23 mouse cellular contexts compared by ENCODE assay signal in genomic region chr19:4409062-4409461, GRCm38 (mm10). TPM values are rescaled to one million over a fixed set of nuclear protein-coding genes. Genes with fewer than 3 reads are reported as not detected.
A peak's percentile ranks its signal among the peaks of the same experiment; 100 is the strongest.
DNase-seq lines count a peak whose midpoint lies in the region; ATAC-seq and TF ChIP-seq lines count a peak whose summit lies in the region.
"Had no signal": no experiment of that assay in that cellular context is flagged by ENCODE, and none has a peak within 500 bp of the region (broad histone marks: within the 10 kb centered on the region; RNA-seq: fewer than 3 reads in every experiment).

No protein-coding gene starts in this region.

- peak; percentile 93 for ATAC-seq in megakaryocyte progenitor cell, adult 5-6 weeks (replicated peaks; ENCODE audit: poor library complexity)
- ATAC-seq: forebrain, embryonic 16.5 days; inflammation-experienced regulatory T-cells, adult 6 months; midbrain, embryonic 13.5 days had no signal

- peak overlapping the region; percentile 11; the same call in 1 of the 2 replicates for H3K4me3 ChIP-seq in testis, adult 2 months (ENCODE audit: control insufficient read depth, low read depth, low read length)
- H3K4me3 ChIP-seq: embryonic facial prominence, embryonic 12.5 days; heart, adult 2 months; hindbrain, embryonic 12.5 days; liver, embryonic 13.5 days; midbrain, embryonic 13.5 days; myocyte; neural tube, embryonic 15.5 days had no signal

- no peak for TF ChIP-seq POLR2A in testis, adult 2 months (IDR thresholded peaks at IDR 0.05; ENCODE audit: control insufficient read depth, low read depth, low read length)

- no peaks in the 10 kb centered on the region for H3K27me3 ChIP-seq in testis, adult 2 months (ENCODE audit: control insufficient read depth, insufficient read depth, low read length)
- H3K27me3 ChIP-seq: embryonic facial prominence, embryonic 12.5 days; hindbrain, embryonic 12.5 days; liver, embryonic 13.5 days; midbrain, embryonic 13.5 days; neural tube, embryonic 15.5 days had no signal

- H3K4me1 ChIP-seq in testis, adult 2 months (ENCODE audit: control insufficient read depth, insufficient read depth, low read length): no peaks in the 10 kb centered on the region
- H3K4me1 ChIP-seq: embryonic facial prominence, embryonic 12.5 days; hindbrain, embryonic 12.5 days; liver, embryonic 13.5 days; midbrain, embryonic 13.5 days; neural tube, embryonic 15.5 days had no signal

- no peak for TF ChIP-seq CTCF in testis, adult 2 months (IDR thresholded peaks at IDR 0.05; ENCODE audit: control insufficient read depth, insufficient read depth, insufficient replicate concordance, low read depth, low read length)

- H3K36me3 ChIP-seq in testis, adult 2 months (ENCODE audit: control insufficient read depth, insufficient read depth, low read length): no peaks in the 10 kb centered on the region
- H3K36me3 ChIP-seq: embryonic facial prominence, embryonic 12.5 days; hindbrain, embryonic 12.5 days; liver, embryonic 13.5 days; midbrain, embryonic 13.5 days; neural tube, embryonic 15.5 days had no signal

- no peak overlapping the region for H3K27ac ChIP-seq in testis, adult 2 months (ENCODE audit: control insufficient read depth, insufficient read depth, low read depth, low read length)
- H3K27ac ChIP-seq: embryonic facial prominence, embryonic 12.5 days; heart, adult 2 months; hindbrain, embryonic 12.5 days; liver, embryonic 13.5 days; midbrain, embryonic 13.5 days; neural tube, embryonic 15.5 days had no signal

- DNase-seq in adrenal gland, postnatal 14 days: peak; percentile 38
- no peak for DNase-seq in adrenal gland, postnatal 25 days
- no peak for DNase-seq in testis, postnatal 14 days (ENCODE audit: low spot score)
- DNase-seq in spleen, adult 18-20 months: no peak
- DNase-seq in layer of hippocampus, postnatal 25 days (ENCODE audit: extremely low spot score in 1 of 2, low spot score in 1 of 2): no peak
- DNase-seq in urinary bladder, postnatal 14 days (ENCODE audit: low spot score): no peak
- DNase-seq: B cell, adult 2 months; cerebellum, adult 11-12 months; heart, adult 2 months; kidney, postnatal 4 days; liver, embryonic 13.5 days; lung, postnatal 4 days; retina, postnatal 1 day; thymus, postnatal 36 days had no signal

RNA-seq across cellular contexts. Expression of gene Kdm2a, which starts 11.0 kb away (rescaled TPM):
- total RNA-seq in adrenal gland, postnatal 14 days (2021): 96.2 and 111 TPM in 2 replicates
- total RNA-seq in adrenal gland, postnatal 25 days (2021): 116 and 131 TPM in 2 replicates
- 46.0 and 48.5 TPM in 2 replicates for polyA plus RNA-seq in testis, adult 2 months (2012; rRNA removed)
- total RNA-seq in megakaryocyte progenitor cell, adult 5-6 weeks (2015): 59.0 and 64.3 TPM in 2 replicates
- total RNA-seq in megakaryocyte progenitor cell, adult 5-6 weeks (2017): 58.3 and 60.2 TPM in 2 replicates
- 10 to 100 TPM; 70.6 to 85.0 TPM for total RNA-seq in layer of hippocampus, postnatal 25 days (2021)

RNA-seq across cellular contexts. Expression of gene Rhod, which starts 30.2 kb away (rescaled TPM):
- total RNA-seq in adrenal gland, postnatal 14 days (2021): 14.1 and 17.3 TPM in 2 replicates
- 26.8 and 30.4 TPM in 2 replicates for total RNA-seq in adrenal gland, postnatal 25 days (2021)
- polyA plus RNA-seq in testis, adult 2 months (2012; rRNA removed): 8.9 and 9.3 TPM in 2 replicates
- not detected in 2 replicates for total RNA-seq in megakaryocyte progenitor cell, adult 5-6 weeks (2015)
- not detected in 2 replicates for total RNA-seq in megakaryocyte progenitor cell, adult 5-6 weeks (2017)
- 1 to 10 TPM in 1 of 2 experiments, under 1 TPM in 1; 0.87 to 1.2 TPM for total RNA-seq in layer of hippocampus, postnatal 25 days (2021)
